Mouse (Mus musculus) brain, embryonic 18.5 days (tissue): ENCODE measurements around the gene Gramd4.

Experiments used
- DNase-seq: peaks from one replicate; pipeline ENCODE4 v3.0.0-alpha.2; 2012; ENCODE audit warnings: low read depth, low spot score

The Gramd4 gene

DNA sequence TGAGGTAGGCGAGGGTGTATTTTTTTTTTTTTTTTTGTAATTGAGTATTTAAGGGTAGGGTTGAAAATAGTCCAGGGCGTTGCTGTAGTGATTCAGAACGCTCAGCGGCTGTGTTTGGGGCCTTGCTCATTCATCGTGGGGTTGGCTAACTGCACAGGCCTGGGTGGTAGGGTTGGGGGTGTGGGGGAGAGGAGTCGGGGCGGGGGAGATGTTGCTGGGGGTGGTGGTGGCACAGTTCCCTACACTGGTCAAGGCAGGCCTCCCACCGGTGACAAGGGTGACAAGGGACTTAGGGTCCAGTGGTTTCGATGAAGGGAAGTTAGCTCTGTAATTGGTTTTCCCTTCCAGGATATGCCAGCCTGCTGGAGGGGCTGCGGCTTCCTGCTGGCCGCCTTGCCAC is 12.9 kb downstream of the Gramd4 start:
- no peak for DNase-seq

DNA sequence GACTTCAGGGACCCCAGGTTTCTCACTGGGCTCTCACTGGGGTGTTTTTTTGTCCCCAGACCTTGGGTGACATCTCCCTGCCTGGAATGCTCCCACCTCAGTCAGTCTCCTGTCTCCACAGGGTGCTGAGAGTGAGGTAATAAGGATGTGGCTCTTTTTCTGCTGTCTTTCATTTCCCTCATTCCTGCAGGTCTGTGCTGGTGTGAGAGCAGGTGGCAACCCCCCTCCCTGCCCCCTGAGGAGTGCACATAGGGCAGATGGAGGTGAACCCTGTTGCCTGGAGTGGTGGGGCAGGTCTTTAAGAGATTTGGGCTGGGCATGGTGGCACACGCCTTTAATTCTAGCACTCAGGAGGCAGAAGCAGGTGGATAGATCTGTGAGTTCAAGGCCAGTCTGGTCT is 13.7 kb downstream of the Gramd4 start:
- DNase-seq: no peak

DNA sequence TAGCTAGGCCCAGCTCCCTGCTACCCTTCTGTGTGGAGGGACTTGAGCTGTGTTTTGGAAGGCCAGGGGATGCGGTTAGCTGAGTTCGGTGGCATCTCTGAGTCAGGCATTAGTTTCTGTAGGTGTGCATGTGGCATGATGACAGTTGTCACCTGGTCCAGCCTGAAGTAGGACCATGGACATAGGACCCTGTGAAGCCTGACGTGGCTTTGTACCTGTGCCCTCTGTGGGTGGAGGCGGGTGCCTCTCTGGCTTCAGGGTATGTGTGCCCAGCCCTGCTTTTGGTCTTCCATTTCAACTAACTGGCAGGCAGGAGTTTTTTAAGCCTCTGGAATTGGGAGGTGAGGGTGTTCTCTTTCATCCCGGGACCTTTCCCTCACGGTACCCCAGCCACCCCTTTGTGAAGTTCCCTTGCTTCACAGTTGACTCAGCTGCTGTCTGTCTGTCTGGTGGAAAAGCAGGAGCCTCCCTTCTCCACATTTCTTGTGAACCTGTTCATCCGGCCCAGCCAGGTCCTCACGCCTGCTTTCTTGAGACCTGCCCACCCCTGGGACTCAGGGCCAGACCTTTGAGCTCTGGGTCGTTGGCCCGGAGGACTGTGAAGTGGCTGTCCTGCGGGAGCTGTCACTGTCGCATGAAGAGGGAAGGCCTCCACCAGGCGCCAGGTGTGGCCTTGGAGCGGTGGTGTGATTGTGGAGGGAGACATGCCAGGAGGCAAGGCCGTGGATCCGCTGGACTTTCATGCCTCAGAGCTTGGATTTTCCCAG is 16.9 kb downstream of the Gramd4 start:
- DNase-seq: no peak

DNA sequence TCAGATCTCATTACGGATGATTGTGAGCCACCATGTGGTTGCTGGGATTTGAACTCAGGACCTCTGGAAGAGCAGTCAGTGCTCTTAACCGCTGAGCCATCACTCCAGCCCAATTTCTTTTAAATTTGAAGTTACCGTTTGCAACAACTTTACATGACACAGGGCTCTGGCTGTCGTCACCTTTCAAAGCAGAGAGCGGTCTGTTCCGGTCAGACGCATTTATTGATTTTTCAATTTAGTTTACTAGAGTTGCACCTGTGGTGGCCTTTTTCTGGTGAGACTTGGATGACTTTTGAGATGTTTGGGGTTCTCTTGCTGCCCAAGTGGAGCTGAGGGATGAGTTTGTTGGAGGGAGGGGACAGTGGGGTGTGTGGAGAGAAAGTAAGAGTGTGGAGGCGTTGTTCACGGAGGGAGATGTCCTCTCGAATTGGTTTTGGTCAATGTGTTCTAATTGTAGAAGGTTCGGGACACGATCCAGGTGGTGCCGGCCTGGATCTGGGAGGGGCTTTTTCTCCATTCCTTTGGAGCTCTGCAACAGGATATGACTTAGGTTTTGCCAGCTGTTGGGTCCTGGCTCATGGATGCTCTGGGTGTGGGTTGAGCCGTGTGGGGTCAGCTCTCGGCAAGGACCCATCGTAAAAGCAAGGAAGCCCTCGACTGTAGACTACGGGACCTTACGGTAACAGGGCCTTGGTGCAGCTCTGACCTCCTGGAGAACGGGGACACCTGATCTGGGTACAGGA is 18.0 kb downstream of the Gramd4 start:
- no peak for DNase-seq

DNA sequence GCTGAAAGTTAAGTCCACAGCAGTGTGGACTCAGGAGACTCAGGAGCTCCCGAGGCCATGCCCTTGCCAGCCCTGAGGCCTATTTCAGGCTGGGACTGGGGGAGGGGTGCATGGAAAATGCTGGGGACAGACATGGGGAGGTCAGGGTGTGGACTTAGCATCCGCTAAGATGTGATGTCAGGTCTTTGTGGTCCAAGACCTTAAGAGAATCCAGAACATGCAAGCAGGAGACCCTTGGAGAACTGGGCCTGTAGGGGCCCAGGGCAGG is 18.5 kb downstream of the Gramd4 start:
- DNase-seq: no peak

DNA sequence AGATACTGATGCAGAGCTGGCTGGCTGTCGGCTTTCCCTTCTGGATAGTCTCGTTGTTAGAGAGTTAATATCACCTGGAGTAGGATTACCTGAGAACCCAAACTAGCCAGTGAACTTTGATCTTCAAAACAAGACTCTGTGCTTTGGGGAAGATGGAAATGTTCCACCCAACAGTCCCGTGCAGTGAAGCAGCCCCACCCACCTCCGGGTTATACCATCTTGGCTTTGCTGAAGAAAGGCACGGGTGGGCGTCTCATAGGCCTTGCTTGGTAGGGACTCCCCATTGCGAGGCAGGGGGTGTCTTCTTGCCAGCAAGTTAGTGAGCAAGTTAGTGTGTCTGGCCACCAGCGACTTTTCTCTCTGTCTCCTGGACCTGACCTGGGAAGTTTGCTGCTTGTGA is 18.9 kb downstream of the Gramd4 start:
- no peak for DNase-seq

DNA sequence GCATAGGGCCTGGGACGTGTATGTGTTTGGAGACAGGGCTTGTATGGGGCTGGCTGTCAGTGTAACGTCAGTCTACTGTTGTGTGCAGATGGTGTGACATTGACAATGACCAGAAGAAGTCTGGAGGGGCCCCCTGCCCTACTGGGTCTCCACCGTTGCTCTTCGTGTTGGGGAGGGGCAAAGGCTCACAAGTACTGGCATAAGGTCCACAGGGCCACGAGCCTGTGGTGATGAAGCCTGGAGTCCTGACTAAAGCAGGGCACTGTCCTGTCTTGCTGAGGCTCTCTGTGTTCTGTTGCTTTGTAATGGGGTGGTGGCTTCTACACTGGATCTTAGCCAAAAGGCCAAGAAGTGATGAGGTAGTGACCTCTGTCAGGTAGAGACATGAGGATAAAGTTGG is 20.4 kb downstream of the Gramd4 start:
- DNase-seq: no peak

DNA sequence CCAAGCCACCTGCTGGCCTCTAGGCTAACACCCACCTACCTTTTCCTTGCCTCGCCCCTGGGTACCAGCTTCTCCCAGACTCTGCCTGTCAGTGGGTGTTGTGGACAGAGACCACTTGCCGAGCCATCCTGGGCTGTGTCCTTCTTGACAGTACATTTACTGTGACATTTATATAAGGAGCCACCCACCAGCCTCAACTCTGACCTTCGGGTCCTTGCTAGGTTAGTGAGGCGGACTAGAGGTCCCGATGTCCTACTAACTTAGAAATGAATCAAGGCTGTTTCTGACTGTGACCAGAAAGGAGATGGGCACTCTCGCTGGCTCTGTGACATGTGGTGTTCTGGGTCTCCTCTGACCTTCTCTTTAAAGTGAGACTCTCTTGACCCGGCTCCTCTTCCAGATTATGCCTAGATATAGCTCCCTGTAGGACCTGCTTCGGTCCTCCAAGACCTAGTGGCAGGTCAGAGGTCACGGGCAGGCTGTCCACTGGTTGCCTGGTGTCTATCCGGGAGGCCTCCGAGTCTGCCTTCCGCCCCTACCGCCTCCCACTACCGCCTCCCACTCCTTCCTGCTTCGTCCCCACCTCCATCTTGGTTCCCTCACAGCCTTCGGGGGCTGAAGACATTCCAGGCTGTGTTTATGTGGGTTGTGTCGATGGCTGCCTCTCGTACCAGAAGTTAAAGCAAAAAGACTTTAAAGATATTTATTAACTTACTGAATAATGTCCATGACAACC is 21.2 kb downstream of the Gramd4 start:
- no peak for DNase-seq

DNA sequence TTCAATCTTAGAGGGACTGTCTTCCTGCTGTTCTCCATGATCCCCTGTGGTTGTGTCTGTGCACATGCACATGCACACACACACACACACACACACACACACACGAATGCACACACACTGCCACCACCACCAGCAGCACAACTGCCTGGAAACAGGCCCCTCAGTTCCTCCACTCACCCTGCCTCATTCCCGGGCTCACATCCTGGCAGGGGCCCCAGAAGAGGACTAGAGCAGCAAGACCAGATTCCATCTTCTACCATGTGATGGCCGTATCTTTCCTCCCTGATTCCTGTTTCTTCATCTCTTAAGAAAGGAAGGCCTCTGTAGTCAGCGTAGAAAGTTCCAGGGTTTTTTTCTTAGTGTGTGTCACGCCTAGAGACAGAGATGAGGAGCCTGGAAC is 22.0 kb downstream of the Gramd4 start:
- no peak for DNase-seq

DNA sequence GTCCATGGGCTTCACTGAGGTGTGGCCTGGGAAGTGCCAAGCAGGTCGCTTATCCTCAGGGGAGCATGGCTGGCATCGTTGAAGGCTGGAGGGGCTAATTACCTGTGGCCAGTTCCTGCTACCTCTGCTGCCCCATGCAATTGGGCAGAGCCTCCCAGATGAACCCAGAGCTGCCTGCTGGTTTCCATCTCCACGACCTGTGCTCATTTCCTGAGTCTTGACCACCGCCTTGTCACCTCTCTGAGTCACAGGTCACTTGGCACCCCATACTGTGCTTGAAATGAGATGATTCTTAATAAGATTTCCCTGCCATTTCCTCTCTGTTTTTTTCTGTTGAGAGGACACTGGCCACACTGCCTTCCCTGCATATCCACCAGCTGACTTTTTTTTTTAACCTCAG is 22.4 kb downstream of the Gramd4 start:
- DNase-seq: no peak

DNA sequence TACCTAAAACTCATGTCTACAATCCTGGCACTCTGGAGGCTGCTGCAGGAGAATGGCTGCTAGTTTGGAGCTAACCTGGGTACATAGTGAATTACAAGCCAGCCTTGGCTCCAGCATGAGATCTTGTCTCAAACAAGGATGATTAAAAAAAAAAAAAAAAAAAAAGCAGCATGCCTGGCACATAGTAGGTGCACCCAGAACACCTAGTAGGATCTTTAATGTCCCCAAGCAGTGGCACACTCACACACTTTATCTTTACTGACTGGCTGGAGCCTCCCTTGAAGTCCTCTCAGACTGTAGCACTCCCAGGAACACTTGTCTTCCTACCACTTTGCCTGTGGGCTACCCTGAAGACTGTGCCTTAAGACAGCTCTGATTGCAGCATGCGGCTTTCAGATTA is 22.9 kb downstream of the Gramd4 start:
- DNase-seq: no peak

DNA sequence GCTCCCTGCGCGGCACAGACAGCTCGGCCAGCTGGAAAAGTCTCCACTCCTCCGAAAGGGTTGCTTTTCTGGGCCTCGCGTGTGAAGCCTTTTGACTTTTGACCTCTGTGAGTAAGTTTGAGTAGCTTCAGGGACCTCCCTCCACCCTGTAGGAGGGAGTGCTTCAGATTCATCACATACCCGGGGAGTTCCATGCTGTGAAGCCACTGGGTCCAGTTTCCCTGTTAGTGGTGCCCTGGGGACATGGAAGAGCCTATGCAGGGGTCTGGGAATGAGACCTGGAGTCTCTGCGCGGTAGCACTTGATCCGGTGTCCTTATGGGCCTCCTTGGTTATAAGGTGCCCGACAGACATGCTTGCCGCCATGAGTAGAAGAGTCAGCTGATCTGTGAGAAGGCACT is 24.2 kb downstream of the Gramd4 start:
- DNase-seq: no peak

DNA sequence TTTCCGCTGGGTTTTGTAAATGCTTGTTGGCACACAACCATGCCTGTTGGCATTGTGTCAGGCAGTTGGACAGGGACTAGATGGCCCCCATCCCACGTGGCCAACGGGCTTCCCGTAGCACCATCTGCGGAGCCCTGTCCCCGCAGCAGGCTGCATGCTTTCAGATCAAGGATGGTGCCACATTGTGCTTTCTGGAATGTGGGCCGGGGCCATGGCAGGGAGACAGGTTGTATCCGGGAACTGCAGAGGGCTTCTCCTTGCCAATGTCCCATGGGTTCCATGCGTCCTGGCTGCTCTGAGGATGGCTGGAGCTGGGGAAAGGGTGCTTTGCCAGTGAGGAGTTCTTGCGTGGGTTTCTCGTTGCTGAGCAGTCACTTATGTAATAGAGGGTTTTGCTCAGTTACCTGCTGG is 25.1 kb downstream of the Gramd4 start:
- DNase-seq: no peak

DNA sequence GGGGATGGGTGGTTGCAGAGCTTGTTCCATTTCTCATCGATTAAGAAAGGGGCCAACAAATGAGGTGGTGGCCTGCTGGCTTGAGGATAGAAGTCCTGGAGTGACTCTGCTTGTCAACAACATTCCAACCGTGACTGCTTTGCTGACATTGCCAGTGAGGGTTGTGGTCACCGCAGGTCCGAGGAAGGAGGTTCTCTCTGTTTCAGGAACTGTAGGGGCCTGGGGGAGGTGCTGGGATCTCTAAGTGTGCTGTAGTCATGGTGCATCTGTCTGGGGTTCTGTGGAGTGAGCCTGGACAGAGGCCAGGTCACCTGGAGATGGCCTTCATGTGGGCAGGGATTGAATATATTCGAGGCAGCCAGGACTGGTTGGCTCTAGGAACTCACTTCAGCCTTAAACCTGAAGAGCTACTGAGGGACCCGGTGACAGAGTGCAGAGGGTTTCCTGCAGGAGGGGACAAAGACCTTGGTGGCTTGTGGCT is 25.8 kb downstream of the Gramd4 start:
- no peak for DNase-seq

DNA sequence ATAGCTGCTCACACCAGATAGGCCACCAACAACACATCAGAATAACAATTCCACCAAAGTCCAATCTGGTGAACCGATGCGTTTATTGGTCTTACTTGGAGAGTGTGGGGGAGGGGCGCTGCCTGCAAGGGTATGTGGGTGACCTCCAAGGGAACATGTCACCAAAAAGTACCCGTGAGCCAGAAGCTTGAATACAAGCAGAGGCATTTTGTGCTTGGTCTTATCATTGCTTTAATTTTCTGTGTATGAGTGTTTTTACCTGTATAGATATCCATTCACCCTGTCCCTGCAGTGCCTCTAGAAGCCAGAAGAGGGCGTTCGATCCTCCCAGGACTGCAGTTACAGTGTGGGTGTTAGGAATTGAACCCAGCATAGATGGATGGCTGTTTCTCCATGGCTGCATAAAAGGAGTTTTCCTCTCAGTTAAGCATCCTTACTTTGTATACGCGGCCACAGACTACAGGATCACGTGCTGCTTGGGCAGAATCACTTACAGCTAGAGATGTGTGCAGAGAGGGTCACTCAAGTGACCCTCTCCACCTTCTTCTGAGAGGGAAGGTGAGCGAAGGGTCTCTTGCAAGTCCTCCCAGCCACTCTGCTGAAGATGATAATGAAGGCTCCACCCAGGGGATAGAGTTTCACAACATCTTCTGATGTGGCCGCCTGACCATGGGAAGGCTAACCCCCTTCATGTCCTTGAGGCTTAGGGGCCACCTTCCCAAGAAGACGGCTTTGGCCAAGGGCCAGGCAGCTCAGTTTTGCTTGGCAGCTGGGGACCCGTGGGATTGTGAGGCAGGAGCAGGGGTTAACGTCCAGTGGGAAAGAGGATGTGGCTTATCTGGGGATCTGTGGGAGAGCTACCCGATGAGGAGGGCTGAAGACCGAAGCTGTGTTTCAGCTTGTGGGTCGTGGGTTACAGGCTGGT is 28.1 kb downstream of the Gramd4 start:
- no peak for DNase-seq

DNA sequence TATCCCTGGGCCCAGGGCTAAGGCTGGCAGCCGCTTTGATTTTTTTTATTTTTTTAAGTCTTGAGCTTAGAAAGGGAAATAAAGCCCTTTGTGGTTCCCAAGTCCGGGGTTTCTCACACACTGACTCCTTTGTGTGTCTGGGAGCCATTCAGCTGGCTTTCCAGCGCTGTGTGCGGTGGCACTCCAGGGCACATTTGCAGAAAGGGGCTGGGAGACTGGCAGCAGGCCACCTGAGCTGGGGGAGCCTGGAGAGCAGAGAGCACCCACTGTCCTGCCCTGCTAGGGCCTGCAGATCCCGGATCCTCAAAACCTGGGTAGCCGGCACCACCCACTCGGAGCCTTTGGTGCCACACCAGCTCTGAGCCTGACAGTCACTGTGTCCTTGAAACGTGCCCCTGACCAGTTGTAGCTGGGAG is 28.8 kb downstream of the Gramd4 start:
- no peak for DNase-seq

DNA sequence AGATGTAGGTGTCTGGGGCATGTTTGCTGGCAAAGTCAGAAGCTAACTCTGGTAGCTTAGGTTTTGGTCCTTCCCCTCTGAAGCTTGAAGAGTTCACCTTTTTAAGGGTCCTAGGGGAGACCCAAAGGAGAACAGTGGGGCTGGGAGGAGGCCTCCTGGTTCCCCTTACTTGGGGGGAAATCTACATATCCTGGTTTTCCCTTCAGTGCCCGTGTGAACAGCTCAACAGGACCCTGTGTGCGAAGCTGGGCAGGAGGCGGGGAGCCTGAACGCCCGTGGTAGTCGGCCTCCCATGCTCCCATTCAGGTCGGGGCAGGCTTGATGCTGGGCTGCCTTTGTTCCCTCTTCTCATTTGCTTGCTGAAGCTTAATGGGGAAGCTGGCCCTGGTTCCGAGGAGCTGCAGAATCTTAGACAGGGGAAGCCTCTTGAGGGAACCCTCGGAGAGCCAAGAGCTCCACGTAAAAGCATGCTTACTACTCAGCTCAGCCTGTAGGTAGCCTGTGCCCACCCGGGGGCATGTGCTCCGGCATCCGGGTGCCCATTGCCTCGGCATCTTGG is 30.2 kb downstream of the Gramd4 start:
- no peak for DNase-seq

DNA sequence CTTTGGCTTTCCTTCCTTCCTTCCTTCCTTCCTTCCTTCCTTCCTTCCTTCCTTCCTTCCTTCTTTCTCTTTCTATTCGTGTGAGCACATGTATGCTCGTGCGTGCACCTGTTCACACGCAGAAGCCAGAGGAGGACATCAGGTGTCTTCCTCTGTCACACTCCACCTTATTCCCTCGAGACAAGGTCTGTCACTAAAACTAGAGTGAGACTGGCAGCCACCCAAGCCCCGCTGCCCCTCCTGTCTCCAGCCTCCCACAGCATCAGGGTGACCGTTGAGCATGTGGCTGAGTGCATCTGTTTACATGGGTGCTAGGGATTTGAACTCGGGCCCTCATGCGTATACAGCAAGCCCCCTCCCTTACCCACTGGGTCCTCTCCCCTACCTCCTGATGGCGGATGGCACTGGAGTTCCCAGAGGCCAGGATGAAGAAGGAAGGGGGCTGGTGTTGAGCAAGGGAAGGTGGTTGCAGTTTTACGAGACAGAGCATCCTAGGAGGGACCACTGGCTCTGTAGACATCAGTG is 30.8 kb downstream of the Gramd4 start:
- no peak for DNase-seq

DNA sequence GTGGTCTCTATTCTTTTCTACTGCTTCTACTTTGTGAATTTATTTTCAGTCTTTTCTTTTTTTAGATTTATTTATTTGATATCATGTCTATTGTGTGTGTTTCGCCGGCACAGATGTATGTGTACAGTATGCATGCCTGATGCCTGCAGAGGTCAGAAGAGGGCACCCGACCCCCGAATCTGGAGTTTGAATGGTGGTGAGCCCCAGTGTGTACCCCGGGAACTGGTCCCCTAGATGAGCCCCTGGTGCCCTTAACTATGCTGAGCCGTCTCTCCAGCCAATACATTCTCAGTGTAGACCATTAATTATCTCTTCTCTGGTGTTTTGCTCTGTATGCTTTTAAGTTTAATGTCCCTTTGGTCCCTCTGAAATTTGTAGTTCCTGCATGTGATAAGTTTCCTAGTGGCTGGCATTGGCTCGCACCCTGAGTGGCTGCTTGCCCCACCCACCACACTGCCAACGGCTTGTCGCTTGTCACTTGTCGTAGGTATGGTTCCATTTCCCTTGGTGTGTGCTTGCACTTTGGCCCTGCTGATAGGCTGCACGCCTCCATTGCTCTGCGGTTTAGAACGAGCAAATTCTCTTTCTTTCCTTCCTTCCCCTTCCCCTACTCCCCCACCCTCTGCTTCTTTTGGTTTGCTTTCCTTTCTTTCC is 31.7 kb downstream of the Gramd4 start:
- no peak for DNase-seq

DNA sequence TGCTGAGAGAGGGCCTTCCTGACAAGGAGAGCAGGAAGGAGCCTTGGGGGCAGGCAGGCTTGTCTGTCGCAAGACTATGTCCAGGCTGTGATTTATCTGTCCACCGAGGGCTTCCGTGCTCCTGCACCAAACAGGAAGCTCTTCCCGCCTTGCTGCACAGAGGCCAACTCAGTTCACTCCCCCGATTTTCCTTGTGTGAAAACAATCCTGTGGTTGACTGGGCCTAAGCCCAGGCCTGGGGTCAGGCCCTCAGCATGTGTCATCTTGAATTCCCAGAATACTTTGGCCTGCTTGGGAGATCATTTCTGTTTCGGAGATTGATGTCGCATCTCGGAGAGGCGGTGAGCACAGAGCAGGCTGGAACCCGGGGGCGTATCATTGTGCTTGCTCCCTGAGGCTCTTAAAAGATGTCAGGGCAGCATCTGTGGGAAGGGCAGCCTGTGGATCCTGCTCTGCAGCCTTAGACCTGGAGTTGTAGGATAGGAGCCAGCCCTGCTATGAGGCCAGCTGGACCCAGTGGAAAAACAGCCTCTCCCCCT is 32.6 kb downstream of the Gramd4 start:
- no peak for DNase-seq
